Mouse (Mus musculus) intestine, postnatal 0 days (tissue): ENCODE data around the gene Dmtf1. TPM values are rescaled to one million over a fixed set of nuclear protein-coding genes. Genes with fewer than 3 reads are reported as not detected.

Source experiments
- ATAC-seq: fragments of 200-750 bp; cut with Nextera tagmentation; 2 replicates; pipeline ENCODE4 v1.8.0; 2017; ENCODE audit warnings: mild to moderate bottlenecking, moderate TSS enrichment, moderate library complexity
- H3K27ac ChIP-seq: fragments of 300-500 bp; sonication (generic); 2 replicates; pipeline ENCODE4 v1.5.1; 2014; ENCODE audit warnings: mild to moderate bottlenecking, low read depth, low read length, moderate library complexity
- H3K27me3 ChIP-seq: fragments of 300-500 bp; sonication (generic); replicated peaks from 2 replicates; pipeline ENCODE4 v1.6.1; 2014; ENCODE audit warnings: low read length, mixed read lengths; ENCODE audit not compliant: control insufficient read depth, insufficient read depth
- H3K36me3 ChIP-seq: fragments of 300-500 bp; sonication (generic); 2 replicates; pipeline ENCODE4 v1.6.1; 2014; ENCODE audit warnings: mild to moderate bottlenecking, moderate library complexity; ENCODE audit not compliant: control insufficient read depth, insufficient read depth
- H3K4me1 ChIP-seq: fragments of 300-500 bp; sonication (generic); replicated peaks from 2 replicates; pipeline ENCODE4 v1.6.1; 2014; ENCODE audit warnings: antibody characterized with exemption, low read length, mixed read lengths; ENCODE audit not compliant: control insufficient read depth, insufficient read depth
- H3K4me2 ChIP-seq: fragments of 300-500 bp; sonication (generic); replicated peaks from 2 replicates; pipeline ENCODE4 v1.6.1; 2014; ENCODE audit warnings: low read depth, mild to moderate bottlenecking, moderate library complexity
- H3K4me3 ChIP-seq: fragments of 300-500 bp; sonication (generic); 2 replicates; pipeline ENCODE4 v1.5.1; 2014; ENCODE audit warnings: low read depth, low read length
- H3K9ac ChIP-seq: fragments of 300-500 bp; sonication (generic); 2 replicates; pipeline ENCODE4 v1.6.1; 2014; ENCODE audit warnings: mild to moderate bottlenecking, low read depth, low read length
- H3K9me3 ChIP-seq: fragments of 300-500 bp; sonication (generic); 2 replicates; pipeline ENCODE4 v1.6.1; 2016; ENCODE audit warnings: mixed run types; ENCODE audit not compliant: control insufficient read depth
- CTCF ChIP-seq: sonication (generic); IDR thresholded peaks from 2 replicates; pipeline ENCODE4 v1.5.1; 2016; ENCODE audit warnings: low read depth, mild to moderate bottlenecking, control low read depth, antibody characterized with exemption, moderate library complexity
- whole genome bisulfite sequencing: fragments of 180-500 bp; shearing (Covaris S2); extraction: QIAGEN DNeasy Blood & Tissue Kit; methylation state at CpG from one replicate; pipeline ENCODE4 v1.1.7; 2014; 5-methylcytosine and 5-hydroxymethylcytosine counted together
- polyA plus RNA-seq: library from polyadenylated mRNA; unstranded; fragments of >200 nt; fragmentation: Nextera tagmentation; extraction: Ambion mirVana; gene quantifications from 2 replicates; pipeline ENCODE4 v1.2.1, GENCODE M21; 2015

The Dmtf1 gene
- polyA plus RNA-seq, 1 experiment from 2014 or later: 13.1 TPM

DNA sequence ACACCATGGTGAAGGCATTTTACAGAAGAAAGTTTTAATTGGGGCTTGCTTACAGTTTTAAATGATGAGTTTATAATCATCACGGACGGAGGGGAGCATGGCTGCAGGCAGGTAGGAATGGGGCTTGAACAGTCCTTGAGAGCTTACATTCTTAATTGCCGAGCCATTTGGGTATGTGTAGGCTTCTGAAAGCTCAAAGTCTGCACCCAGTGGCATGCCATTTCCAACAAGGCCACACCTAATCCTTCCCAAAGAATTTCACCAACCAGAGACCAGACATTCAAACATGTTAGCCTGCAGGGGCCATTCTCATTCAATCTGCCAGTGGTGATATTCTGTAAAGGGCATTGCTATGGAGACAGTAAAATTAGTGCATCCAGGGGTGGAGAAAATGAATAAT, 1.8 kb upstream of the Dmtf1 start:
- 91% methylated on average over 3 of the region's 3 CpGs for WGBS
- Histone ChIP-seq H3K9ac (no peak overlapping the region), H3K27me3 (no peaks in the 10 kb centered on the region), H3K4me1 (peaks cover 7% of the 10 kb centered on the region), H3K27ac (no peak overlapping the region), H3K4me2 (no peak overlapping the region), H3K36me3 (no peaks in the 10 kb centered on the region), H3K9me3 (no peaks in the 10 kb centered on the region), H3K4me3 (no peak overlapping the region)
- no peak for ATAC-seq
- no peak for TF ChIP-seq CTCF

DNA sequence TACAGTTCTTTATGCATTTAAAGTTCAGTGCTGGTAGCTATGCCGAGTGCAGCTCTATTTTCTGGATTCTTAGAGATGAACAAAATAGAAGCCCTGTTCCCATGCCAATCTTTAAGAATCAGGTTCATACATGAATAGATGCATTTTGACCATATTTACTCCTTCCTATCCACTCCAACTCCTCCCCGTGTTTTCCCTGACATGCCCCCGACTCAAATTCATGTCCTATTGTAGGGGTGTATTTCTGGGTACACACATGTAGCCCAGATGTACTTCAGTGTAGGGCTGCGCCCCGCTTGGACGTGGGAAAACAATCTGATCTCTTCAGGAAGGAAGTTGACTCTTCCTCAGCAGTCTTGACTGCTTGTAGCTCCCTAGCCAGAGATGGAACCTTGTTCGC, 512 bp upstream of the Dmtf1 start:
- 9% methylated on average over 7 of the region's 7 CpGs for WGBS
- no peaks in the 10 kb centered on the region for H3K9me3 ChIP-seq
- H3K4me3 ChIP-seq: peak overlapping the region; percentile 95
- ATAC-seq: no peak
- H3K9ac ChIP-seq: peak overlapping the region; percentile 58
- no peaks in the 10 kb centered on the region for H3K36me3 ChIP-seq
- no peak for TF ChIP-seq CTCF
- peaks cover 7% of the 10 kb centered on the region for H3K4me1 ChIP-seq
- H3K27ac ChIP-seq: peak overlapping the region; percentile 100
- no peaks in the 10 kb centered on the region for H3K27me3 ChIP-seq
- peak overlapping the region; percentile 75 for H3K4me2 ChIP-seq

DNA sequence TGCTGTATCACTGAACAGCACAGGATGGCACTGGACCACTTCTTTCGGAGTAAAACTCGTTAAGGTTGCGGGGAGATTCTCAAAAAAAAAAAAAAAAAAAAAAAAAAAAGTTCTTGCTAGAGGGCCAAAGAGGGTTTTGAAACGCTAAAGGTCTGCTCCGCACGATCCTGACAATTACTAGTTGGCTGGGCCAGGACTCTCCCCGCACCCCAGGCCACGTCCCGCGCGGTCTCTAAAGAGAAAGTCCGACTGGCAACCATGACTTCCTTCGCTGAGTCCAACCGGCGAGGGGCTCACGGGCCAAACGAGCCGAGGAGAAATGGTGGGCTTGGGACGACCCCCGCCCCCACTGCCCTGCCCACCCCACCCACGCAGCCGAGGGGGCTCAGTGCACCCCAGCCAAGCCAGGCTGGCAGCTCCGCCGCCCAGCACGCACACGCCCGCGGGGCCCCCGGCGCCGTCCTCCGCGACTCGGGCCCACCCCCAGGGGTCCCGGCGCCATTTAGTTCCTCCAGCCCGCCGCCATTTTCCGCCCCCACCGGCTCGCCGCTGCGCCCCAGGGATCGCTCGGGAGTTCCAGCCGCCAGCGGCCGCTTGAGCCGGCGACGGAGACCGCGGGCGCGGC, 633 bp downstream of the Dmtf1 start:
- H3K9me3 ChIP-seq: no peaks in the 10 kb centered on the region
- WGBS: under 1% methylated on average over 50 of the region's 55 CpGs
- H3K27me3 ChIP-seq: no peaks in the 10 kb centered on the region

GRCm38 (mm10) chr5:9157336-9157735, 4.2 kb downstream of the Dmtf1 start:
- H3K36me3 ChIP-seq: no peaks in the 10 kb centered on the region
- WGBS: 90% methylated on average over 1 of the region's 1 CpGs

More for the DNA sequence above, 633 bp downstream of the Dmtf1 start:
- peaks cover 7% of the 10 kb centered on the region for H3K4me1 ChIP-seq
- peak overlapping the region; percentile 99 for H3K9ac ChIP-seq
- H3K27ac ChIP-seq: peak overlapping the region; percentile 100
- H3K4me2 ChIP-seq: peak overlapping the region; percentile 75
- no peak for TF ChIP-seq CTCF
- H3K4me3 ChIP-seq: peak overlapping the region; percentile 95
- peak; percentile 18 for ATAC-seq
- no peaks in the 10 kb centered on the region for H3K36me3 ChIP-seq

DNA sequence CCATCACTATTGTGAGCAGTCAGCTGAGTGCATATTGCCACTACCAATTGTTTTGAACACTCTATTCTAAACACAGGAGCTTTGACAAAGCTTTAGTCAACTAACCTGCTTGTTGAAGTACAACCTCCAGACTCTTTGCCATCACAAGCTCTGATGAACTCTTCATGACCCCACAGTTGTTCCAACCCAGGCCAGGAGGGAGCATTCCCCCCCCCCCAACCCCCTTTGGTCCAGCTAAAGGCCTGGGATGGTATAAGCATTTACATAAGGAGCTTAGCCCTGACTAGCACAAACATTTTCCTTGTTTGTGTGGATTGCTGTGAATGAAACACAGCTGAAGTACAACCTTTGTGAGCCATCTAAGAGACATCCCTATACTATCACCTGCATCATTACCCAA, 4.8 kb downstream of the Dmtf1 start:
- H3K4me2 ChIP-seq: no peak overlapping the region
- H3K4me3 ChIP-seq: no peak overlapping the region
- no peak for TF ChIP-seq CTCF
- H3K4me1 ChIP-seq: no peaks in the 10 kb centered on the region
- no peak overlapping the region for H3K9ac ChIP-seq
- no peaks in the 10 kb centered on the region for H3K27me3 ChIP-seq
- H3K36me3 ChIP-seq: no peaks in the 10 kb centered on the region
- H3K27ac ChIP-seq: no peak overlapping the region
- no peak for ATAC-seq
- H3K9me3 ChIP-seq: no peaks in the 10 kb centered on the region

More at GRCm38 (mm10) chr5:9157336-9157735, 4.2 kb downstream of the Dmtf1 start:
- no peak for TF ChIP-seq CTCF
- H3K4me3 ChIP-seq: no peak overlapping the region
- no peak overlapping the region for H3K27ac ChIP-seq
- H3K9me3 ChIP-seq: no peaks in the 10 kb centered on the region
- no peak for ATAC-seq
- H3K27me3 ChIP-seq: no peaks in the 10 kb centered on the region
- no peak overlapping the region for H3K4me2 ChIP-seq
- H3K4me1 ChIP-seq: peaks cover 2% of the 10 kb centered on the region
- no peak overlapping the region for H3K9ac ChIP-seq

DNA sequence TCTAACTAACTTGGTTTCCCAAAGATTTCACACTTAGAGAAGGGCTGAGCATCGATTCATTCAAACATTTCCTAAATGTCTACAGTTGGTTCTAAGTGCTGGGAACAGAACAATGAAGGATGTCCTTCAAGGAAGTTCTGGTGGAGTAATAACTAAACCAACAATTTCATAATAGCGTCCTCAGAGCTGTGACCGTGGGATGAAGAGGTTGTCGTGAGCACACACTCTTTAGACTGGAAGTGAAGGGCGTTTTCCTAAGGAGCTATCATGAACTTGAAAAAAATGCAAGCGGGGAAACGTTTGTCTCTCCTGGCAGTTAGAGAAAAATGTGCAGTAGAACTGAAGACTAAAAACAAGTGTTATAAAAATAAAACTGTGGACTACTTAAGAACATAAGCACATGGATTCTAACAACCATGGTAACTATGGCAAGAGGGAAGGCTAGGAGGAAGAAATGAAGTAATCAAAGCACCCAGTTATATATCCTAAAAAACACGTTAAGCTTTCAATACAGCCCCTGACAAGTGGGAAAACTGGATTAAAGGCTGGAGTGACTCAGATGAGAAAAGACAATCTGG, 12.2 kb downstream of the Dmtf1 start:
- Histone ChIP-seq H3K4me2 (no peak overlapping the region), H3K36me3 (peaks cover 12% of the 10 kb centered on the region), H3K9me3 (no peaks in the 10 kb centered on the region), H3K9ac (no peak overlapping the region), H3K27ac (no peak overlapping the region), H3K27me3 (no peaks in the 10 kb centered on the region), H3K4me1 (no peaks in the 10 kb centered on the region), H3K4me3 (no peak overlapping the region)
- TF ChIP-seq CTCF: no peak
- WGBS: 81% methylated on average over 8 of the region's 8 CpGs
- ATAC-seq: no peak
